Mouse (Mus musculus): ENCODE measurements around the gene Dlgap5.

Gene Dlgap5

DNA sequence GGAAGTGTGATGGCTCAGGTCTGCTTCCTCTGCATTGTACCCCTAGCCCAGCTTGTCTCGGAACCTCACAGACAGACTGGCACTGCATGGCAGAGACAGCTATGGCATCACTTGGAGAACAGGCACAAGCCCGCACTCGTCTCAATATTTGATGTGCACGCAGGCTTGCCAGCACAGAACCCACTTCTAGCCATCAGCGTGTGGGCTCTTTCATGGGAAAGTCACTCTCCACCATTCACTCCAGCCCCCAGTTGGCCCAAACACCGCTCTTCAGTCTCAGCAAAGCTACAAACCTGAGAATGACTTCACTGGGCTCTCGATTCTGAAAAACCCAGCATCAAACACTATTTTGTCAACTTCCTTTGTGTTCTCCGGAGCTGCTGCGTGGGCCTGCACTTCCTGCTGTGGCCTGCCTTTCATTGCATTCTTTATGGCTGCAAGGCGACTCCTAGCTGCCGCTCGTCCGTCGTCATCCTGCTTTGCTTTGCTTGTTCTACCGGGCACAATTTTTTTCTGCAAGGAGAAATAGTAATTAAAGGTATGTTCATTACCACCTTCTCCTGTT is 22.7 kb downstream of the Dlgap5 start:
- DNase-seq (ENCODE audit: low spot score) = no peak

DNA sequence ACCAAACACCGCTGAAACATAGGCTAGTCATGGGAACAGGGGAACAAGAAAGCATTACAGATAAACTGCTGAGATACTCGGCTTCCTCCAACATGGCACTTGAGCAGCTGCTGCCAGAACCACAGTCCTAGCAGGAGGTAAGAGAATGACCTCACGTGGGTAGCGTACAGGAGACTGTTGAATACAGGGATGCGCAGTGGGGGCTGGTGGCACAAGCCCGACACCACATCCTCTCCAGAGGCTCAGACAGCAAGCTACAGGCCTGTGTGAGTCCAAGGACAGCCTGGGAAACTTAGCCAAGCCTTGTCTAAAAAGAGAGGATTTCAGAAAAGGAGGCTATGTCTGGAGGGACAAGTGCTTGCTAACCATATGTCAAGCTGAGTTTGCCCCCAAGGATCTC is 23.2 kb downstream of the Dlgap5 start:
- no peak for DNase-seq (ENCODE audit: low spot score)

- DNase-seq (ENCODE audit: low spot score) = no peak
Observed at GRCm38 (mm10) chr14:47393354-47394094, 24.7 kb downstream of the Dlgap5 start.

- DNase-seq (ENCODE audit: low spot score) = no peak
Observed at GRCm38 (mm10) chr14:47386125-47386524, 32.1 kb downstream of the Dlgap5 start.

GRCm38 (mm10) chr14:47384653-47385052 is 33.6 kb downstream of the Dlgap5 start:
- DNase-seq (ENCODE audit: low spot score) = no peak

- DNase-seq (ENCODE audit: low spot score) = no peak
Observed at GRCm38 (mm10) chr14:47383911-47384310, 34.3 kb downstream of the Dlgap5 start.

- DNase-seq (ENCODE audit: low spot score) = no peak
Observed at GRCm38 (mm10) chr14:47378336-47378735, 39.9 kb downstream of the Dlgap5 start.

GRCm38 (mm10) chr14:47376526-47376925 is 41.7 kb downstream of the Dlgap5 start:
- no peak for DNase-seq (ENCODE audit: low spot score)

- no peak for DNase-seq (ENCODE audit: low spot score)
Observed at GRCm38 (mm10) chr14:47373728-47374678, 44.2 kb downstream of the Dlgap5 start.

- DNase-seq (ENCODE audit: low spot score) = no peak
Observed at GRCm38 (mm10) chr14:47371689-47372088, 46.5 kb downstream of the Dlgap5 start.

DNA sequence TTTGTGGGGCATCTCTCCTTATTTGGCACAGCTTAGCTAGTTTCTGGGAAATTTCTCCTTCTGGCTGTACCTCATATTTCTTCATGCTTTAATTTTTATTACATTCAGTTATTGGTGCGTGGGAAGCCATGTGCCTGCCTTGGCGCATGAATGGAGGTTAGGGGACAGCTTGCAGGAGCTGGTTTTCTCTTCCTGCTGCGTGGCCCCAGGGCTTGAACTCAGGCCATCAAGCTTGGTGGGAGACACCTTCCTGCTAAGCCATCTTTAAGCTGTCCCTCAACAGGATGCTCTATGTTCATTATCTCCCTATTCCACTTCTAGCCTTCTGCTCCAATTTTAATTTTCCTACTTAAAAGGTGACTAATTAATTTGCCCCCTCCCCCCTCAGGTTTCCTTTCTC is 47.4 kb downstream of the Dlgap5 start:
- DNase-seq (ENCODE audit: low spot score) = no peak

DNA sequence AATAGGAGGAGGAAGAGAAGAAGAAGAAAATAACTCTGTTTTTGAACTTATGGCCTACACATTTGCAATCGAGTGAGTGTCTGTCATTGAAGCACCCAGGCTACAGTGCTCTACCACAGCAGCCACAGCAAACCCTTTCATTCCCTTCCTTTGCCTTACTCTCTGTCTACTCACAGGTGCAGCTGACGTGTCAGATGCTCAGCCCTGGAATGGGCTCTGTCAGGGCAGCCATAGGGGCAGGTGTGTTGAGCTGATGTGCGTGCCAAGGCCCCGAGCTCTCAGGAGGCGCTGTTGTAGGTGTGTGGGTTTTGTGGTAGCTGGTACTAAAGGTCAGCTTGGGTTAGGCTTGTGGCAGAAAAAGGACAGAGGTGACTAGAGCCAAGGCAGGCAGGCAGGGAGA is 48.5 kb downstream of the Dlgap5 start:
- no peak for DNase-seq (ENCODE audit: low spot score)

- no peak for DNase-seq (ENCODE audit: low spot score)
Observed at GRCm38 (mm10) chr14:47367461-47367860, 50.7 kb downstream of the Dlgap5 start, which contains the start of gene Lgals3. TSS of gene Lgals3 (plus strand) at chr14:47367751.

GRCm38 (mm10) chr14:47366881-47367321 is 51.3 kb downstream of the Dlgap5 start:
- DNase-seq (ENCODE audit: low spot score) = peak; percentile 74

- DNase-seq (ENCODE audit: low spot score) = no peak
Observed at GRCm38 (mm10) chr14:47364742-47365449, 53.3 kb downstream of the Dlgap5 start.

GRCm38 (mm10) chr14:47361899-47362298 is 56.3 kb downstream of the Dlgap5 start:
- no peak for DNase-seq (ENCODE audit: low spot score)

- DNase-seq (ENCODE audit: low spot score) = no peak
Observed at GRCm38 (mm10) chr14:47361418-47361817, 56.8 kb downstream of the Dlgap5 start.

- DNase-seq (ENCODE audit: low spot score) = no peak
Observed at GRCm38 (mm10) chr14:47359610-47360009, 58.6 kb downstream of the Dlgap5 start.

DNA sequence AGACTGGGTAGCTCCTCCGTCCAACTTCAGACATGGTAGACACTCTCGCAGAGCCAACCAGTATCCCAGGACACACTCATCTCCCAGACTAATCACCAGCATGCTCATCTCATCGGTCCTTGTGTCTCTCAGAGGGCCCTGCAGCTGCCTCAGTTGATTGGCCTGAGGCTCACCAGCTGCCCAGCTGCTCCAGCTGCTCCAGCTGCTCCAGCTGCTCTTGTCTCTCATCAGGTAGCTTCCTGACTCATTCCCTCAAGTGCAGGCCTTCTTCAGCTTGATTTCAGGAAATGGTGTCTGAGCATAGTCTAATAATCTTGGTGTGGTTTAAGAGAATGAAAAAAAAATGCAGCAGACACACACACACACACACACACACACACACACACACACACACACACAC is 61.6 kb downstream of the Dlgap5 start:
- no peak for DNase-seq (ENCODE audit: low spot score)

GRCm38 (mm10) chr14:47354948-47355347 is 63.3 kb downstream of the Dlgap5 start:
- DNase-seq (ENCODE audit: low spot score) = no peak

DNA sequence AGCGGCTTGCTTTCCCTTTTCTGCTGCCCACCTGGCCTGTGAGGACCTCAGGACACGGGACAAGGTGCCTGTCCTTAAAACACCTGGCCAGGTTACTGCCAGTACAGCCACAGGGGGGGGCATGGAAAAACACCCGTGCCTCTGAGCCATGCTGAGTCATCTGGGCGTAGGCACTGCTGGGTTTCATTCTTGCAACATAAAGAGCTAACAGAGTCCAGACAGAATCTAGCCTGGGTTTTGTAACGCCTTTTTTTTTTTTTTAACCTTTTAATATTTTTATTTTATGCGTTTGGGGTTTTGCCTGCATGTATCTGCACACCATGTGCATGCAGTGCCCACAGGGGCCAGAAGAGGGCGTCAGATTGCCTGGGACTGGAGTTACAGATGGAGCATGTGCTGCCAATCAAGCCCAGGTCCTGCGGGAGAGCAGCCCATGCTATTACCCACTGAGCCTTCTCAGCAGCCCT is 64.1 kb downstream of the Dlgap5 start:
- DNase-seq (ENCODE audit: low spot score) = no peak

DNA sequence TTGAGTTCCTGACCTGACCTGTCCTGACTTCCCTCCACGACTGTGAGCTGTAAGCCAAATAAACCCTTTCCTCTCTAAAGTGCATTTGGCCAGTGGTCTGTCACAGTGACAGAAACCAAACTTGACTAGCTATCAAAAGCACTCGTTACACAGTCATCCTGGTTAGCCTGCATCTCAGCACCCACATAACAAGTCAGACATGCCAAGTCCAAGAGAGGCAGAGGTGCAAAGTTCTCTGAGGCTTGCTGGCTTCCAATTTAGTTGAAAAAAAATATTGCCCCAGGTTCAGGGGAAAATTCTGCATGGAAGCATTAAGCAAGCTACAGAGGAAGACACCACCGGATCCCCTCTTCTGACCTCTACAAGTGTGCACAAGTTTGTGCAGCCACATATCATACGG is 65.0 kb downstream of the Dlgap5 start:
- no peak for DNase-seq (ENCODE audit: low spot score)
